Mouse (Mus musculus) cortical plate, adult 2 months (tissue): ENCODE measurements around the gene Olfr374. TPM values are rescaled to one million over a fixed set of nuclear protein-coding genes. Genes with fewer than 3 reads are reported as not detected.
"Not testable (repeated sequence)": the region's sequence is repeated elsewhere in the genome, so short reads cannot be mapped to it uniquely, and the experiment has no call there.

ENCODE experiments used
- H3K27ac ChIP-seq: fragments of 200-500 bp; 2 replicates; pipeline ENCODE4 v1.5.1; 2012; ENCODE audit warnings: low read length, control low read depth, inconsistent platforms; ENCODE audit not compliant: insufficient read depth
- H3K4me1 ChIP-seq: fragments of 200-500 bp; 2 replicates; pipeline ENCODE4 v1.6.1; 2011; ENCODE audit warnings: low read length; ENCODE audit not compliant: control insufficient read depth, insufficient read depth
- H3K4me3 ChIP-seq: fragments of 200-500 bp; 2 replicates; pipeline ENCODE4 v1.5.1; 2011; ENCODE audit warnings: mild to moderate bottlenecking, low read length, control low read depth; ENCODE audit not compliant: insufficient read depth
- CTCF ChIP-seq: fragments of 200-500 bp; IDR thresholded peaks from 2 replicates; pipeline ENCODE4 v1.5.1; 2011; ENCODE audit warnings: mild to moderate bottlenecking, control low read depth, low read length; ENCODE audit not compliant: insufficient read depth; ENCODE audit errors: extremely low read depth
- POLR2A ChIP-seq: fragments of 200-500 bp; IDR thresholded peaks from 2 replicates; pipeline ENCODE4 v1.6.1; 2011; ENCODE audit warnings: mild to moderate bottlenecking, low read length, control low read depth; ENCODE audit not compliant: insufficient read depth; ENCODE audit errors: extremely low read depth
- polyA plus RNA-seq: library from polyadenylated mRNA; depleted of rRNA; stranded (reverse); fragments of >200 nt; gene quantifications from 2 replicates; pipeline ENCODE4 v1.2.3, GENCODE M21; 2012

Gene Olfr374
- polyA plus RNA-seq, 1 experiment = 0.02 TPM

DNA sequence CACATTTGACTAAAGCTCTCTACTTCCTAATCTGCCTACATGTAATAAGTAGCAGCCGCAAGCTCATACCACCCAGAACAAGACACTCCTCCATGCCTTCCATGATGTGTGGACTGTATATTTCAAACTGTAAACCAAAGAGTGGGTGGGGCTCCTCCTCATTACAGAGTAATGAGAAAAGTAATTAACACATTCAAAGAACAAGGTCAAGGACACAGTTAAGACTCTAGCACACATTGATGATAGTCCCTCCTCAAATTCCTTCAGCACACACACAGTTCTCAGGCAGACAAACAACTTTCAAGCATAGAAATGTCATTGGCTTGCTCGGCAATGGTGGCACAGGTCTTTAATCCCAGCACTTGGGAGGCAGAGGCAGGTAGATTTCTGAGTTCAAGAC, 8.4 kb downstream of the Olfr374 start:
- TF ChIP-seq POLR2A = no peak
- no peak for TF ChIP-seq CTCF
- Histone ChIP-seq H3K4me1 (no peaks in the 10 kb centered on the region), H3K4me3 (no peak overlapping the region), H3K27ac (no peak overlapping the region)

- TF ChIP-seq POLR2A (no peak), CTCF (no peak)
- Histone ChIP-seq H3K4me3 (no peak overlapping the region), H3K27ac (no peak overlapping the region), H3K4me1 (no peaks in the 10 kb centered on the region)
Measured at GRCm38 (mm10) chr8:72118616-72119015, 11.8 kb downstream of the Olfr374 start.

DNA sequence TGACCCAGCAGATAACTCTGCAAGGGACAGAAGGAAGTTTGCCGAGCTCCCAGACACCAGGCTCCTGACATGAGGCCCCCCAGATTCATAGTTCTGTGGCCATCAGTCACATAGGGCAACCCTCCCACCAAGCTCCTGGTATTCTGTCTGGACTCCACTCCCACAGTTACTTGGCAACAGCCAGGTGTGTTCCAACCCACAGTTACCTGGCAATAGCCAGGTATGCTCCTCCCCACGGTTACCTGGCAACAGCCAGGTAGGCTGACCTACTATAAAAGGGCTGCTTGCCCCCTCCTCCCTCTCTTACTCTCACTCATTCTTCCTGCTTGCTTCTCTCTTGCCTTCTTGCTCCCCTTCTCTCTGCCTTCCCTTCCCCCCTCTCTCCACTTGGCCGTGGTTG, 14.6 kb downstream of the Olfr374 start:
- H3K4me1 ChIP-seq, H3K4me3 ChIP-seq, H3K27ac ChIP-seq: not testable (repeated sequence)

DNA sequence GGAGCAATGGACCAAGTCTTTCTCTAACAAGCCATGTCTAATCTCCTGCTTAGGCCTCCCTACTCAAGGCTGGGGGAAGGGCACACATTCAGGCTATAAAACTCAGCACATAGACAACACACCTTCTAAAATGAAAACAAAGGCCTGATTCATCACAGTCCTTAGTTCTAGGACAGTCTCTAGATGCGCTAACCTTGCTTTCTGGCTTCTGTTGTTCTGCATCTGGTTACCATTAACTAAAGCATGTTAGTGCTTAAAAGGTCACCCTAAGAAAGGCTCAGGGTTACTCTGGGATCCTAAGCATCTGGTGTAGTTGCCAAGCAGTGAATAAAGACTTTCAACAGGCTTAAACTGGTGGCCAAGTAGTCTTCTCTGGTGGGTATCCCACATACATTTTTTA, 15.2 kb downstream of the Olfr374 start:
- Histone ChIP-seq H3K27ac (no peak overlapping the region), H3K4me1 (no peaks in the 10 kb centered on the region), H3K4me3 (no peak overlapping the region)
- no peak for TF ChIP-seq CTCF
- no peak for TF ChIP-seq POLR2A

DNA sequence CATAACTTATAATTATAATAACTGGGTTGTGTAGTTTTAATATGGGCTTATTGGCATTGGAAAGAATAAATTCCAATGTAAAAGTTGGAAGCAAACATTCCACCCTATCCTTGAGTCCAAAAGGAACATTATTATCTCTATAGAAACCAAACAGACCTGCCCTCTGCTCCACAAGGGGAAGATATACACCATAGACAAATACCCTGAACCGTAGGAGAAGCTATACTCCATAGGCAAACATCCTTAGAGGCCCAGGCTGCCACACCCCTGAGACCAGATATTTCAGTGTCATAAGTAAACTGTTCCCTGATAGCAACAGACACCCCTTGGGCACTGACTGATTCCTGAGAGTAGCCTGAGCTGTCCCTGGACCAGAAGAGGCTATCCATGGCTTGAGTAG, 21.0 kb downstream of the Olfr374 start:
- TF ChIP-seq POLR2A (no peak), CTCF (no peak)
- H3K27ac ChIP-seq = no peak overlapping the region
- H3K4me3 ChIP-seq = no peak overlapping the region
- no peaks in the 10 kb centered on the region for H3K4me1 ChIP-seq

DNA sequence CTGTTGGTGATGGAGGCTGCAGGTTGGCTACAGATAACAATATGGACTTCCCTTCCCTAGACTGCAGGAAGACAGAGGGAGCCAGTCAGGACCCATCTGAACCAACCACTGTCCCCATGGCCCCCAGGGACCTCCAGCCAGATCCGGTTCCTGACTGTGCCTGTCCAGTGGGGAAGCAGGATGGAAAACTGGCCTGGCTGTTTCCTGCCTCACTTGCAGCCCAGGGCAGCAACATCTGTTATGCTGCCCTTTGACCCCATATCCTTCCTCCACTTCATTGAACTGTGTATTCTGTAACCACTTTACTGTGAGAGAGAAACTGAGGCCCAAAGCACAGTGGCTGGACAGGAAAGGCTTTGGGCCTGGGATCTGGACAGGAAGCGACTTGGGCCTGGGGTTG, 24.4 kb downstream of the Olfr374 start:
- H3K4me3 ChIP-seq = no peak overlapping the region
- peaks cover 2% of the 10 kb centered on the region; the same call in 1 of the 2 replicates for H3K4me1 ChIP-seq
- TF ChIP-seq POLR2A = no peak
- H3K27ac ChIP-seq = no peak overlapping the region

DNA sequence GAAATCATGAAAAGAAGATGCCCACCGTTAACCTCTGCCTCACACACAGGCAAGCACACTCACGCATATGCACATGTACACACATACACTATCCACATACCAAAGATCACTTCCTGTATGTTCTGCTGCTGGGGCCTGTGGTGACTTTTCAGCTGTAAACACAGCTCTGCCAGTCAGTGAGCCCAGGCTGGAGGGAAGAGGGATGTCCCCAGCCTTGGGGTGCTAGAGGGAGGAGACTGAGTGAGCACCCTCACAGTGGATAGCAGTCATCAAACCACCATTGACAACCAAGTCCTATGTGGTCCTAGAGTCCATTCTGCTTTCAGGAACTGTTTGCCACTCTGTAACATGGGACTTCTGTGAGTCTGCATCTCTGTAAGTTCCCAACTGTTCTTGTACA, 25.1 kb downstream of the Olfr374 start:
- H3K27ac ChIP-seq = no peak overlapping the region
- TF ChIP-seq CTCF = no peak
- TF ChIP-seq POLR2A = no peak
- H3K4me3 ChIP-seq = no peak overlapping the region
- H3K4me1 ChIP-seq = peaks cover 2% of the 10 kb centered on the region; the same call in 1 of the 2 replicates

- no peak for TF ChIP-seq POLR2A
- TF ChIP-seq CTCF = no peak
- Histone ChIP-seq H3K27ac (no peak overlapping the region), H3K4me3 (no peak overlapping the region), H3K4me1 (peaks cover 2% of the 10 kb centered on the region; the same call in 1 of the 2 replicates)
Measured at GRCm38 (mm10) chr8:72132417-72132816, 25.6 kb downstream of the Olfr374 start.

- no peak for TF ChIP-seq CTCF
- TF ChIP-seq POLR2A = no peak
Measured at GRCm38 (mm10) chr8:72132891-72133290, 26.1 kb downstream of the Olfr374 start.

GRCm38 (mm10) chr8:72133507-72133906, 26.7 kb downstream of the Olfr374 start:
- Histone ChIP-seq H3K4me3 (no peak overlapping the region), H3K27ac (no peak overlapping the region), H3K4me1 (peaks cover 2% of the 10 kb centered on the region; the same call in 1 of the 2 replicates)
- TF ChIP-seq POLR2A (no peak), CTCF (no peak)

More at GRCm38 (mm10) chr8:72132891-72133290, 26.1 kb downstream of the Olfr374 start:
- Histone ChIP-seq H3K4me3 (no peak overlapping the region), H3K4me1 (peaks cover 2% of the 10 kb centered on the region; the same call in 1 of the 2 replicates), H3K27ac (no peak overlapping the region)
